Mouse (Mus musculus) MEL (cell line): ENCODE data around the gene Tmem50b. TPM values are rescaled to one million over a fixed set of nuclear protein-coding genes. Genes with fewer than 3 reads are reported as not detected.

Experiments used
- DNase-seq: peaks from one replicate; pipeline ENCODE4 v3.0.0; 2011; ENCODE audit warnings: low read depth, low spot score
- H3K27ac ChIP-seq: 2 replicates; pipeline ENCODE4 v1.5.1; 2012; ENCODE audit warnings: low read depth, mild to moderate bottlenecking, control low read depth, low read length, moderate library complexity; ENCODE audit not compliant: control insufficient read depth
- H3K27me3 ChIP-seq, 2 experiments: fragments of 150-350 bp in 1 of 2; sonication (generic) in 1 of 2; 2 replicates each; pipeline ENCODE4 v1.6.1; 2012; ENCODE audit warnings: low read length in 2 of 2, mild to moderate bottlenecking in 2 of 2, improper control_type of control experiment in 1 of 2, moderate library complexity in 1 of 2; ENCODE audit not compliant: insufficient read depth in 2 of 2, control insufficient read depth in 1 of 2
- H3K36me3 ChIP-seq, 2 experiments: 2 replicates each; pipeline ENCODE4 v1.6.1; 2012 to 2014; ENCODE audit warnings: low read length in 2 of 2, improper control_type of control experiment in 1 of 2, inconsistent platforms in 1 of 2, mild to moderate bottlenecking in 1 of 2; ENCODE audit not compliant: insufficient read depth in 2 of 2, control insufficient read depth in 1 of 2
- H3K4me1 ChIP-seq, 2 experiments: fragments of 150-350 bp in 1 of 2; sonication (generic) in 1 of 2; 2 replicates each; pipeline ENCODE4 v1.6.1; 2012; ENCODE audit warnings: low read length in 2 of 2, improper control_type of control experiment in 1 of 2, mild to moderate bottlenecking in 1 of 2; ENCODE audit not compliant: insufficient read depth in 2 of 2, control insufficient read depth in 1 of 2
- H3K4me3 ChIP-seq, 2 experiments: fragments of 150-350 bp in 1 of 2; sonication (generic) in 1 of 2; 2 replicates each; pipeline ENCODE4 v1.5.1; 2012; ENCODE audit warnings: low read depth in 2 of 2, low read length in 2 of 2, mild to moderate bottlenecking in 2 of 2, moderate library complexity in 2 of 2, control low read depth in 1 of 2, improper control_type of control experiment in 1 of 2; ENCODE audit not compliant: control insufficient read depth in 1 of 2, insufficient read depth in 1 of 2
- H3K79me2 ChIP-seq: 2 replicates; pipeline ENCODE4 v1.6.1; 2012; ENCODE audit warnings: mild to moderate bottlenecking, low read length, moderate library complexity; ENCODE audit not compliant: control insufficient read depth, poor library complexity, insufficient read depth
- H3K9ac ChIP-seq: 2 replicates; pipeline ENCODE4 v1.6.1; 2012; ENCODE audit warnings: low read depth, mild to moderate bottlenecking, control low read depth, low read length, moderate library complexity; ENCODE audit not compliant: control insufficient read depth, poor library complexity, severe bottlenecking
- H3K9me3 ChIP-seq: fragments of 150-350 bp; sonication (generic); replicated peaks from 2 replicates; pipeline ENCODE4 v1.6.1; 2012; ENCODE audit warnings: mild to moderate bottlenecking, low read length, improper control_type of control experiment, moderate library complexity; ENCODE audit not compliant: insufficient read depth
- CHD1 ChIP-seq: IDR thresholded peaks from 2 replicates; pipeline ENCODE4 v1.6.1; 2012; ENCODE audit warnings: low read depth, mild to moderate bottlenecking, inconsistent platforms, low read length, improper control_type of control experiment
- CHD2 ChIP-seq: IDR thresholded peaks from 2 replicates; pipeline ENCODE4 v1.6.1; 2011; ENCODE audit warnings: low read length, improper control_type of control experiment
- CTCF ChIP-seq, 3 experiments: IDR thresholded peaks in 2 of 3; conservative IDR thresholded peaks in 1 of 3; 2 replicates each; pipeline ENCODE4 v1.5.1; 2011 to 2012; ENCODE audit warnings: low read length in 3 of 3, low read depth in 2 of 3, mild to moderate bottlenecking in 2 of 3, improper control_type of control experiment in 1 of 3, inconsistent platforms in 1 of 3, mixed read lengths in 1 of 3, moderate library complexity in 1 of 3; ENCODE audit not compliant: control insufficient read depth in 1 of 3, insufficient read depth in 1 of 3, poor library complexity in 1 of 3, severe bottlenecking in 1 of 3
- E2F4 ChIP-seq: IDR thresholded peaks from 2 replicates; pipeline ENCODE4 v1.6.1; 2011; ENCODE audit warnings: low read depth, low read length, improper control_type of control experiment, borderline replicate concordance
- ELF1 ChIP-seq: IDR thresholded peaks from 2 replicates; pipeline ENCODE4 v1.6.1; 2014; ENCODE audit warnings: low read depth, mild to moderate bottlenecking, inconsistent platforms, low read length, improper control_type of control experiment, moderate library complexity
- EP300 ChIP-seq, 2 experiments: IDR thresholded peaks; 2 replicates each; pipeline ENCODE4 v1.6.1; 2011; ENCODE audit warnings: improper control_type of control experiment in 2 of 2, low read length in 2 of 2, low read depth in 1 of 2, mild to moderate bottlenecking in 1 of 2
- ETS1 ChIP-seq: IDR thresholded peaks from 2 replicates; pipeline ENCODE4 v1.6.1; 2012; ENCODE audit warnings: low read depth, mild to moderate bottlenecking, inconsistent platforms, low read length, improper control_type of control experiment, moderate library complexity
- GATA1 ChIP-seq: IDR thresholded peaks from 2 replicates; pipeline ENCODE4 v1.6.1; 2011; ENCODE audit warnings: low read depth, low read length, improper control_type of control experiment
- HCFC1 ChIP-seq: IDR thresholded peaks from 2 replicates; pipeline ENCODE4 v1.6.1; 2012; ENCODE audit warnings: low read depth, mild to moderate bottlenecking, inconsistent platforms, low read length, improper control_type of control experiment, moderate library complexity
- JUND ChIP-seq: IDR thresholded peaks from 2 replicates; pipeline ENCODE4 v1.6.1; 2011; ENCODE audit warnings: low read depth, mild to moderate bottlenecking, improper control_type of control experiment, low read length
- MAFK ChIP-seq: IDR thresholded peaks from 2 replicates; pipeline ENCODE4 v1.6.1; 2011; ENCODE audit warnings: low read depth, mild to moderate bottlenecking, low read length, improper control_type of control experiment, borderline replicate concordance
- MAX ChIP-seq: IDR thresholded peaks from 2 replicates; pipeline ENCODE4 v1.6.1; 2011; ENCODE audit warnings: low read length, improper control_type of control experiment
- MAZ ChIP-seq: IDR thresholded peaks from 2 replicates; pipeline ENCODE4 v1.6.1; 2012; ENCODE audit warnings: low read depth, mild to moderate bottlenecking, inconsistent platforms, low read length, improper control_type of control experiment
- MEF2A ChIP-seq: IDR thresholded peaks from 2 replicates; pipeline ENCODE4 v1.6.1; 2014; ENCODE audit warnings: low read depth, mild to moderate bottlenecking, inconsistent platforms, low read length, improper control_type of control experiment; ENCODE audit not compliant: poor library complexity, insufficient replicate concordance, severe bottlenecking; ENCODE audit errors: extremely low read depth
- MXI1 ChIP-seq: IDR thresholded peaks from 2 replicates; pipeline ENCODE4 v1.6.1; 2011; ENCODE audit warnings: mild to moderate bottlenecking, low read depth, low read length, improper control_type of control experiment
- MYB ChIP-seq: IDR thresholded peaks from 2 replicates; pipeline ENCODE4 v1.6.1; 2011; ENCODE audit warnings: mild to moderate bottlenecking, low read depth, low read length, improper control_type of control experiment
- NRF1 ChIP-seq: IDR thresholded peaks from 2 replicates; pipeline ENCODE4 v1.6.1; 2014; ENCODE audit warnings: low read depth, mild to moderate bottlenecking, inconsistent platforms, low read length, improper control_type of control experiment, moderate library complexity; ENCODE audit not compliant: poor library complexity, insufficient read depth, severe bottlenecking
- POLR2A ChIP-seq, 2 experiments: IDR thresholded peaks; 2 replicates each; pipeline ENCODE4 v1.6.1; 2011 to 2012; ENCODE audit warnings: low read length in 2 of 2, mild to moderate bottlenecking in 2 of 2, control low read depth in 1 of 2, improper control_type of control experiment in 1 of 2, low read depth in 1 of 2, moderate library complexity in 1 of 2; ENCODE audit not compliant: control insufficient read depth in 1 of 2, insufficient read depth in 1 of 2, poor library complexity in 1 of 2
- POLR2AphosphoS2 ChIP-seq: IDR thresholded peaks from 2 replicates; pipeline ENCODE4 v1.6.1; 2011; ENCODE audit warnings: low read length, improper control_type of control experiment
- POLR2AphosphoS5 ChIP-seq: IDR thresholded peaks from 2 replicates; pipeline ENCODE4 v1.6.1; 2012; ENCODE audit warnings: low read depth, borderline replicate concordance, mild to moderate bottlenecking, inconsistent platforms, low read length, moderate library complexity, mixed read lengths
- RAD21 ChIP-seq: IDR thresholded peaks from 2 replicates; pipeline ENCODE4 v1.6.1; 2011; ENCODE audit warnings: mild to moderate bottlenecking, low read depth, low read length, improper control_type of control experiment
- RCOR1 ChIP-seq: IDR thresholded peaks from 2 replicates; pipeline ENCODE4 v1.6.1; 2012; ENCODE audit warnings: low read depth, mild to moderate bottlenecking, inconsistent platforms, low read length, improper control_type of control experiment
- SIN3A ChIP-seq: IDR thresholded peaks from 2 replicates; pipeline ENCODE4 v1.6.1; 2012; ENCODE audit warnings: low read length, improper control_type of control experiment, inconsistent platforms
- SMC3 ChIP-seq: IDR thresholded peaks from 2 replicates; pipeline ENCODE4 v1.6.1; 2011; ENCODE audit warnings: low read depth, low read length, improper control_type of control experiment
- TAL1 ChIP-seq: IDR thresholded peaks from 2 replicates; pipeline ENCODE4 v1.6.1; 2012; ENCODE audit warnings: mild to moderate bottlenecking, inconsistent platforms, low read length, moderate library complexity, mixed read lengths
- TBP ChIP-seq: IDR thresholded peaks from 2 replicates; pipeline ENCODE4 v1.8.0; 2011; ENCODE audit warnings: low read depth, low read length, improper control_type of control experiment
- TCF12 ChIP-seq: IDR thresholded peaks from 2 replicates; pipeline ENCODE4 v1.6.1; 2014; ENCODE audit warnings: low read depth, mild to moderate bottlenecking, inconsistent platforms, low read length, improper control_type of control experiment, moderate library complexity
- UBTF ChIP-seq: IDR thresholded peaks from 2 replicates; pipeline ENCODE4 v1.6.1; 2012; ENCODE audit warnings: low read depth, mild to moderate bottlenecking, inconsistent platforms, low read length, improper control_type of control experiment, moderate library complexity, borderline replicate concordance; ENCODE audit not compliant: insufficient read depth
- USF1 ChIP-seq: IDR thresholded peaks from 2 replicates; pipeline ENCODE4 v1.6.1; 2014; ENCODE audit warnings: low read depth, mild to moderate bottlenecking, inconsistent platforms, low read length, improper control_type of control experiment, moderate library complexity
- USF2 ChIP-seq, 2 experiments: IDR thresholded peaks; 2 replicates each; pipeline ENCODE4 v1.6.1; 2011 to 2012; ENCODE audit warnings: improper control_type of control experiment in 2 of 2, low read length in 2 of 2, borderline replicate concordance in 1 of 2, inconsistent platforms in 1 of 2, low read depth in 1 of 2, mild to moderate bottlenecking in 1 of 2; ENCODE audit not compliant: insufficient read depth in 1 of 2
- ZKSCAN1 ChIP-seq: IDR thresholded peaks from 2 replicates; pipeline ENCODE4 v1.6.1; 2012; ENCODE audit warnings: low read depth, mild to moderate bottlenecking, inconsistent platforms, low read length, improper control_type of control experiment, moderate library complexity
- ZMIZ1 ChIP-seq: IDR thresholded peaks from 2 replicates; pipeline ENCODE4 v1.6.1; 2012; ENCODE audit warnings: low read depth, mild to moderate bottlenecking, inconsistent platforms, low read length, improper control_type of control experiment, moderate library complexity
- ZNF384 ChIP-seq: IDR thresholded peaks from 2 replicates; pipeline ENCODE4 v1.6.1; 2012; ENCODE audit warnings: low read depth, mild to moderate bottlenecking, inconsistent platforms, low read length, improper control_type of control experiment
- polyA plus RNA-seq, 2 experiments: library from polyadenylated mRNA; stranded (reverse) in 1 of 2; unstranded in 1 of 2; fragments of >175 nt in 1 of 2; fragments of >200 nt in 1 of 2; gene quantifications; 2 replicates each; pipeline versions ENCODE4 v1.2.1 to v1.2.4; 2012; ENCODE audit warnings: low replicate concordance in 2 of 2, low read depth in 1 of 2; ENCODE audit not compliant: insufficient read length in 2 of 2, insufficient read depth in 1 of 2, missing spikeins in 1 of 2
- total RNA-seq: library from RNA; depleted of rRNA; stranded (reverse); fragments of 300-350 nt; gene quantifications from 2 replicates; pipeline ENCODE4 v1.2.3, GENCODE M21; 2012

The Tmem50b gene
- total and polyA plus RNA-seq, 3 experiments = 2.9 to 9.5 TPM; not detected in 1

GRCm38 (mm10) chr16:91546391-91546835 lies 51.2 kb downstream of the Tmem50b start (continued):
- TF ChIP-seq E2F4 = no peak
- no peak for TF ChIP-seq ETS1

GRCm38 (mm10) chr16:91545597-91546281 lies 51.9 kb downstream of the Tmem50b start:
- Histone ChIP-seq H3K27me3 (no peaks in the 10 kb centered on the region), H3K4me1 (peaks cover 18 to 47% of the 10 kb centered on the region in 2 experiments), H3K27ac (peak overlapping the region; percentile 88), H3K4me3 (peak overlapping the region; percentile 39 to 75), H3K36me3 (peaks cover 0 to 38% of the 10 kb centered on the region in 2 experiments; a peak in 2 of 4 replicates), H3K9ac (peak overlapping the region; percentile 55), H3K9me3 (no peaks in the 10 kb centered on the region), H3K79me2 (peaks cover 2% of the 10 kb centered on the region; the same call in 1 of the 2 replicates)
- DNase-seq = peak; percentile 94
- TF ChIP-seq POLR2A (IDR thresholded peaks at IDR 0.05; ENCODE audit: control insufficient read depth in 1 of 2, insufficient read depth in 1 of 2, low read depth in 1 of 2, low read length in 2 of 2, poor library complexity in 1 of 2) = peak in 1 of 2 experiments; percentile 42; a peak in 1 of 4 replicates
- TF ChIP-seq RAD21 = no peak
- no peak for TF ChIP-seq HCFC1
- TF ChIP-seq MAFK = no peak
- peak; percentile 98 for TF ChIP-seq RCOR1
- no peak for TF ChIP-seq SMC3
- TF ChIP-seq MAX = peak; percentile 37; the same call in 1 of the 2 replicates
- TF ChIP-seq EP300 (IDR thresholded peaks at IDR 0.05; ENCODE audit: low read depth in 1 of 2, low read length in 2 of 2) = peak; percentile 97 to 99
- TF ChIP-seq MEF2A = no peak
- peak; percentile 99 for TF ChIP-seq TCF12
- TF ChIP-seq MXI1 = no peak; the same call in 1 of the 2 replicates
- TF ChIP-seq USF1 = 0 out of 2 replicates have a peak, but pooled peaks have one; percentile 15
- TF ChIP-seq E2F4 = no peak
- TF ChIP-seq UBTF = no peak
- TF ChIP-seq ELF1 = no peak
- TF ChIP-seq SIN3A = peak; percentile 82
- TF ChIP-seq CHD2 = no peak
- peak; percentile 98 for TF ChIP-seq GATA1
- no peak for TF ChIP-seq CHD1
- no peak for TF ChIP-seq CTCF (IDR thresholded peaks at IDR 0.05 in 2 of 3, conservative IDR thresholded peaks at IDR 0.05 in 1 of 3; ENCODE audit: control insufficient read depth in 1 of 3, insufficient read depth in 1 of 3, low read depth in 2 of 3, low read length in 3 of 3, poor library complexity in 1 of 3, severe bottlenecking in 1 of 3)
- TF ChIP-seq MYB = peak; percentile 88
- no peak for TF ChIP-seq JUND
- TF ChIP-seq USF2 (IDR thresholded peaks at IDR 0.05; ENCODE audit: borderline replicate concordance in 1 of 2, insufficient read depth in 1 of 2, low read depth in 1 of 2, low read length in 2 of 2) = no peak
- no peak for TF ChIP-seq POLR2AphosphoS5
- TF ChIP-seq MAZ = 0 out of 2 replicates have a peak, but pooled peaks have one; percentile 52
- TF ChIP-seq ZKSCAN1 = no peak
- TF ChIP-seq POLR2AphosphoS2 = no peak
- no peak for TF ChIP-seq ZMIZ1
- TF ChIP-seq ZNF384 = no peak
- TF ChIP-seq TBP = peak; percentile 50
- no peak for TF ChIP-seq NRF1
- TF ChIP-seq TAL1 = peak; percentile 100
